Mouse (Mus musculus): Measurements from ENCODE around the gene Dph1.

Gene Dph1

DNA sequence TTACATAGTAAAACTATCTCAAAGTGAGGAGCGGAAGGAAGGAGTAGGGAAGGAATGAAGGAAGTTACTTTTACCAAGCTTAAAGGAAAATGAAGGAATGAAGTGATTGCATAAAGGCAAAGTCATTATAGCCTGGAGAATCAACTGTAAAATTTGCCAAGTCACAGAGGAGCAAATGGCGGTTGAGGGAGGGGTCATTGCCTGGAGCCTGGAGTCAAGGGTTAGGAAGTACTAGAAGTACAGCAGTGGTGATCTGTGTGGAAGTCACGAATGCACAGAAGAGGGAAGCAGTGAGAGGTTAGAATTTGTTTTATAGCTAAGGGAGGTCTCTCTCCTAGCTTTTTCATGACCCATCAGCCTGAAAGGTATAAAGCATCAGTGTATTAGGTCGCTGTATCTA lies 59.7 kb downstream of the Dph1 start:
- no peak for DNase-seq

DNA sequence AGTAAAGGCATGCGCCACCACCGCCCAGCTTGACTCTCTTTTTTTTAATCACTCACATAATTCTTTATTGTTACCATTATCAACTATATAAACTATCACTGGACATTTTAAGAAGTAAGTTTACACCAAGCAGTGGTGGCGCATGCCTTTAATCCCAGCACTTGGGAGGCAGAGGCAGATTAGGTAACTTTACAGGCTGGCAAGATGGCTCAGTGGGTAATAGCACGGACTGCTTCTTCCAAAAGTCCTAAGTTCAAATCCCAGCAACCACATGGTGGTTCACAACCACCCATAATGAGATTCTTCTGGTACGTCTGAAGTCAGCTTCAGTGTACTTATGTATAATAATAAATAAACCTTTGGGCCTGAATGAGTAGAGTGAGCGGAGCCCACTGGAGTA lies 61.6 kb downstream of the Dph1 start:
- DNase-seq: no peak
